Mouse (Mus musculus) myocyte (in vitro differentiated cells): ENCODE results near the gene Selenon.

Experiments used
- CEBPB ChIP-seq: IDR thresholded peaks from 2 replicates; pipeline ENCODE4 v1.6.1; 2011; ENCODE audit warnings: mild to moderate bottlenecking, moderate library complexity; ENCODE audit not compliant: poor library complexity, insufficient read depth, severe bottlenecking
- E2F4 ChIP-seq: IDR thresholded peaks from one replicate; pipeline ENCODE4 v1.6.1; 2011; ENCODE audit warnings: mild to moderate bottlenecking, control low read depth, moderate library complexity; ENCODE audit not compliant: insufficient read depth
- MAX ChIP-seq: IDR thresholded peaks from one replicate; pipeline ENCODE4 v1.6.1; 2011; ENCODE audit warnings: low read depth, mild to moderate bottlenecking, control low read depth
- MYOD1 ChIP-seq, 3 experiments: IDR thresholded peaks; one replicate each; pipeline ENCODE4 v1.6.1; 2011; ENCODE audit warnings: control low read depth in 2 of 3, low read depth in 2 of 3, mild to moderate bottlenecking in 2 of 3, moderate library complexity in 1 of 3; ENCODE audit not compliant: insufficient read length in 2 of 3, control insufficient read depth in 1 of 3
- POLR2A ChIP-seq: IDR thresholded peaks from one replicate; pipeline ENCODE4 v1.6.1; 2011; ENCODE audit warnings: low read depth, mild to moderate bottlenecking, control low read depth, moderate library complexity; ENCODE audit not compliant: insufficient read length
- POLR2AphosphoS2 ChIP-seq: IDR thresholded peaks from one replicate; pipeline ENCODE4 v1.6.1; 2011; ENCODE audit warnings: low read depth, control low read depth; ENCODE audit not compliant: insufficient read length
- REST ChIP-seq: IDR thresholded peaks from one replicate; pipeline ENCODE4 v1.6.1; 2011; ENCODE audit warnings: mild to moderate bottlenecking, control low read depth, moderate library complexity; ENCODE audit not compliant: insufficient read depth, insufficient read length
- SRF ChIP-seq: IDR thresholded peaks from one replicate; pipeline ENCODE4 v1.6.1; 2011; ENCODE audit warnings: low read depth; ENCODE audit not compliant: control insufficient read depth, insufficient read length
- TCF12 ChIP-seq: IDR thresholded peaks from one replicate; pipeline ENCODE4 v1.6.1; 2011; ENCODE audit warnings: mild to moderate bottlenecking, control low read depth; ENCODE audit not compliant: poor library complexity, insufficient read depth, severe bottlenecking
- USF1 ChIP-seq: IDR thresholded peaks from one replicate; pipeline ENCODE4 v1.6.1; 2011; ENCODE audit warnings: low read depth, mild to moderate bottlenecking, control low read depth, moderate library complexity

GRCm38 (mm10) chr4:134558570-134559113, 6.7 kb upstream of the Selenon start:
- TF ChIP-seq REST (no peak), POLR2A (no peak), MAX (no peak), CEBPB (no peak), E2F4 (no peak), POLR2AphosphoS2 (no peak), TCF12 (no peak), SRF (no peak), USF1 (no peak), MYOD1 (IDR thresholded peaks at IDR 0.05; ENCODE audit: control insufficient read depth in 1 of 3, insufficient read length in 2 of 3, low read depth in 2 of 3) (no peak)
